Mouse (Mus musculus): ENCODE data around the gene Dhdds. TPM values are rescaled to one million over a fixed set of nuclear protein-coding genes. Genes with fewer than 3 reads are reported as not detected.

Gene Dhdds
- polyA plus RNA-seq, 1 experiment from 2014 or later: 45.1 TPM

DNA sequence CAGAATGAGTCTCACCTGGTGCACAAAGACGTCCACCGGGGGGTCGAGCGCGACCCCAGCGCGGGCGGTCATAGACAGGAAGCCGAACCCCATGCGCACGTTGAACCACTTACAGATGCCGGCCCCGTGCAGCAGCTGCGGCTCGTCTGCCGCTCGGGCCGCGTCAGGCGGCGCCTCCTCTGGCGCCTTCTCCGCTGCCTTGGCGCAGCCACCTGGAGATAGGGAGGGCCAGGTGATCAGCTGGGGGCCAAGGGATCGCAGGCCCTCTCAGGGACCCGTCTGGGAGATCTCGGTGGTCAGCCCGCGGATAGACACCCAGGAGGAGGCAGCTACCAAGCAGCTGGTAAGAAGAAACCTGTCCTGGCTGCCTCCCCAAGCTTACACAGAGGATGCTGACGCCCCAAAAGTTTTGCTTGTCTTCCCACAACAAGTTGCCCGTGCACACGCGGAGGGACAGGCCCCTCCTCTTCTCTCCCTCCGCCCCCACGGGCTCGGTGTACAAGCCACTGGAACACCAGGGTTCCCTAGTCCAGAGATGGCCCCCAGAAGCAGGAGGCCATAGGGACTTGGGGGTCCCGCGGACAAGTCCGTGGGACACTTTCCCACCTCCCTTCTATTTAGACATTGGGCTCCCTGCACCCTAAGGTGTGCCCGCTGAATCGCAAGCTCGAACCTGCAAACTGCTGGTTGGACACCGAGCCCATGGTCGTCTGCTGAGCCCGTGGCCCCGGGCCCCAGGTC lies 17.5 kb upstream of the Dhdds start:
- H3K36me3 ChIP-seq: no peaks in the 10 kb centered on the region
- no peak for ATAC-seq (ENCODE audit: insufficient number of reproducible peaks, insufficient read depth, low FRiP score, low TSS enrichment, low read depth)
- no peak overlapping the region for H3K9ac ChIP-seq
- peak overlapping the region; percentile 29 for H3K4me3 ChIP-seq
- H3K27ac ChIP-seq: no peak overlapping the region
- WGBS: under 1% methylated on average over 44 of the region's 46 CpGs
- no peaks in the 10 kb centered on the region for H3K9me3 ChIP-seq
- H3K4me1 ChIP-seq: peaks cover 24% of the 10 kb centered on the region
- peaks cover 51% of the 10 kb centered on the region for H3K27me3 ChIP-seq
- peak overlapping the region; percentile 57 for H3K4me2 ChIP-seq

DNA sequence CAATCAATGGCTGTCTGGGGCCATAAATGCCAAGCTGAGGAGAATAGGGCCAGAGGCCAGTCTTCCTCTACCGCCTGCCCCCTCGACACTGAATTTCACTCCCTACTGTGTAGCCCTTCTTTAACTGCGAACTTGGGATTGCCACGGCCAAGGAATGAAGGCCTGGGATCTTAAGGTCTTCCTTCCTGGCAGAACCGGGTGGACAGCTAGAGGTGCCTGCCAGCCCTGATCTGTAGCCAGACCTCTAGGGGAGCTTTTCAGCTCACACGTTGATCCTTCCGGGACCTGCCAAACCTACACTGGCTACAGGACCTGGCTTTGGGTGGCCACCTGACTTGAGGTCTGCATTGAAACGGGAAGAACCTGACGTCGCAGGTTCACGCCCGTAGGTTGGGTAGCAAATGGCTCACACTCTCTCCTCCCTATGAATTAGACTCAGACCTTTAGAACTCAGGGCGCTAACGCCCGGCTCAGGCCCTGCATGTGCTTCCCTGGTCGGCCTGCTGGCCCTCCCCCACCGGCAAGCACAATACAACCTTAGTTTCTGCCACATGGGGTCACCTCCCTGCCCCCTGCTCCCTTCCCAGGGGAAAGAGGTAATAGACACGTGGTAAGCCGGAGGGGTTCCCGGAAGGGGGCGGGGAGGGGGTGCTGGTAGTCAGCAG lies 16.6 kb upstream of the Dhdds start:
- H3K9ac ChIP-seq: no peak overlapping the region
- ATAC-seq (ENCODE audit: insufficient number of reproducible peaks, insufficient read depth, low FRiP score, low TSS enrichment, low read depth): no peak

DNA sequence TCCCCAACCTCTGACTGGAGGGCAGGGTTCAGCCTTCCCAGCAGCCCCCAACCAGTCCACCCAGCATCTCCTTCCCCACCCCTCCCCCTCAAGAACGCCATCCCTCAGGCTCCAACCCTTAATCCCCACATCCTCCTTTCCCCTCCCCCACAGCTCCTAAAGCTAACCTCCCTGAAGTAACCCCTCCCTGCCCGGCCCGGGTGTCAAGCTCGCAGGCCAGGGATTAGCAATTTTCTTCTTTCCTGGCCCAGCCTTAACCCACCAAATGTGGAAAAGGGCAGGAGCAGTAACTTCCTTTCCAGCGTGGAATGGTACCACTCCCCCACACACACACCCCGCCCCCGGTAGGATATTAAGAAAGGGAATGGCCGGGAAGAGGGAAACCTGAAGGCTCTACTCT lies 16.0 kb upstream of the Dhdds start:
- no peak overlapping the region for H3K27ac ChIP-seq
- peaks cover 51% of the 10 kb centered on the region for H3K27me3 ChIP-seq
- no peak overlapping the region for H3K9ac ChIP-seq
- 3% methylated on average over 8 of the region's 8 CpGs for WGBS
- ATAC-seq (ENCODE audit: insufficient number of reproducible peaks, insufficient read depth, low FRiP score, low TSS enrichment, low read depth): no peak
- H3K4me2 ChIP-seq: no peak overlapping the region
- H3K9me3 ChIP-seq: no peaks in the 10 kb centered on the region
- no peak overlapping the region for H3K4me3 ChIP-seq
- H3K4me1 ChIP-seq: peaks cover 29% of the 10 kb centered on the region
- no peaks in the 10 kb centered on the region for H3K36me3 ChIP-seq

More for the DNA sequence above, 16.6 kb upstream of the Dhdds start:
- H3K4me3 ChIP-seq: peak overlapping the region; percentile 29; the same call in 1 of the 2 replicates
- no peaks in the 10 kb centered on the region for H3K9me3 ChIP-seq
- peaks cover 51% of the 10 kb centered on the region for H3K27me3 ChIP-seq
- 2% methylated on average over 21 of the region's 21 CpGs for WGBS
- H3K4me1 ChIP-seq: peaks cover 24% of the 10 kb centered on the region
- peak overlapping the region; percentile 57 for H3K4me2 ChIP-seq
- H3K27ac ChIP-seq: no peak overlapping the region
- no peaks in the 10 kb centered on the region for H3K36me3 ChIP-seq

DNA sequence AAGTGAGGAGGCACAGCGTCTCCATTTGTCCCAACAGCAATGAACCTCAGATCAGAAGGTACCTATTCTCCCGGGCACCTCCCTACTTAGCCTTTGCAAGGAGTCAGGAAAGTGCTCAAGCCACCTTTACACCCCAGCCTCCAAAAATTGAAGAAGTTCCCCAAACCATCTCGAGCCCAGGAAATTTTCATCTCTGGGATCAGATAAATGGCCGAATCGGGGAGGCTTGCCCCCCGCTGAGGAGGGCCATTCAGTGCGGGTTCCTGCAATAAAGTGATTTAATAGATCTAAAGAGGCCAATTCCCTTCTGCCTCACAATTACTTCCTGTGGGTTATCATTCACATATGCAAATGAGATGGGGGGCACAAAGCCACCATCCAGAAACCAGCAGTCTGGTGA lies 15.5 kb upstream of the Dhdds start:
- no peak overlapping the region for H3K4me3 ChIP-seq
- H3K27ac ChIP-seq: no peak overlapping the region
- no peaks in the 10 kb centered on the region for H3K9me3 ChIP-seq
- H3K4me1 ChIP-seq: peaks cover 35% of the 10 kb centered on the region
- H3K27me3 ChIP-seq: peaks cover 51% of the 10 kb centered on the region
- H3K9ac ChIP-seq: no peak overlapping the region
- ATAC-seq (ENCODE audit: insufficient number of reproducible peaks, insufficient read depth, low FRiP score, low TSS enrichment, low read depth): no peak
- no peak overlapping the region for H3K4me2 ChIP-seq
- 9% methylated on average over 7 of the region's 7 CpGs for WGBS
- no peaks in the 10 kb centered on the region for H3K36me3 ChIP-seq

DNA sequence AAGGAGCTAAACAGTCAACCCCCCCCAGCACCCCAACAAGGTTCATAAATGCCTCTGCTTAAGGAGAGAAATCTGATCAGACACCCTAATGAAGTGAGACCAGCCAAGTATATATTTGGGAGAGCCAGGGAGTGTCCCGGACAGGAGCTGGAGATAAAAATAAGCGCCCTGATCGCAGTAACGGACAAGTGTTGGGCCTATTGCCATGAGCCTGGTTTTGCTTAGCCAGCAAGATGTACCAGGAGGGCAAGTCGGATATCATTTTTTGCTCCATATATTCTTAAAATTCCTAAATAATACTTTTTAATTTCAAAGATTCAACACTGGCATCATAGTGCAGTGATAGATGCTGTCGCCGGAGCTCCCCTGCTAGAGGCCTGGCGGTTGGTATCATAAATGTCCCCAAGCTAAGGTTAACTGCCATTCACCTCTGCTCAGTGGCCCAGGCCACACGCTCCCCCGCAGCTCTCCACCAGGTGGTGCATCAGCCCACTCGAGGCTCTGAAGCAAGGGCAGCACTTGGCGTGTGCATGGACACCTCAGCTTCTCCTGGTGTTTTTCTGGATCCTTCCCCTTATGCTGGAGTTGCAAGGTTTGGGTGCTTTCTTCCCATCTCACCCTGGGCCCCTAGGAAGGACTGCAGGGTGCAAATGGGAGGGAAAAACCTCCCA lies 12.3 kb upstream of the Dhdds start:
- WGBS: 43% methylated on average over 12 of the region's 12 CpGs

DNA sequence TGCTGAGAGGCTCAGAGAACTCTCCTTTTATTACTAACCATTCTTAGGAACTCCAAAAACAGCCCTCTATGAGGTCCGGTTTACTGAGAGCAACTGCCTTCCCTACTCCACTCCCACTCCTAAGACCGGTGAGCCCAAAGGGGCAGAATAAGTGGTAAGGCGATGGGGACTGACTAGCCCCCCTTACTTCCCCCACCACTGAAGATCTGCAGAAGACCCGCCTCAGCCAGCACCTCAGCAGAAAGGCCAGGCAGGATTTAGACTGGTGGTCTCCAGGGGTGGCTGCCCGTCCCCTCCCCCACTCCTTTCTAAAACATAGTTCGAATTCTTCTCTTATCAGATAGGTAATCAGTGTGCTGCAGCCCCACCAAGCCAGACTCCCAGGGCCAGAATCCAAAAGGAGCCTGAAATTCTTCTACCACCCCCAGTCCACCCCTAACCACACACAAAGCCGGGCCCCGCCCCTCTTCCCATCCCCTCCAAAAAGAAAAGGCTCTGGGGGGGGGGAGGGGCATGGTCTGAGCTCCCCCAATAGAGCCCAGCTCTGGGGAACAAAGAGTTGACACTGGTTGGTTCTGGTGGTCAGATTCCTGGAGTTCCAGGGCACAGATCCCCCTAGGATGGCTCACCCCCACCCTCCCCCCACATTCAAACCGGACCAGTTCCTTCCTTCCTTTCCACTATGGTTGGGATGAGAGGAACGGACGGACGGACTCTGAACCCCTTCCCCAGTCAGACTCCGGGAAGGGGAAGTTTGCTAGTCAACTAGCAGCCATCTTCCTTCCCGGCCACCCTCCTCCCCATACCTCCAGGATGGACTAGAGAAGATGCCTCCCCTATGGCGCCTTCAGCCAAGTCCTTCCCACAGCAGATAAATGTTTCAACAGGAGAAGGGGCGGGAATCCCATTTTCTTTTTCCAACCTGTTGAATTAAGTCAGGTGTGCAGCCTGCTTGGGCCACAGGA lies 11.0 kb upstream of the Dhdds start:
- H3K27ac ChIP-seq: no peak overlapping the region
- H3K27me3 ChIP-seq: peaks cover 13% of the 10 kb centered on the region
- peak overlapping the region; percentile 11; the same call in 1 of the 2 replicates for H3K4me2 ChIP-seq
- H3K9me3 ChIP-seq: no peaks in the 10 kb centered on the region
- 11% methylated on average over 16 of the region's 16 CpGs for WGBS
- H3K36me3 ChIP-seq: no peaks in the 10 kb centered on the region
- no peak overlapping the region for H3K9ac ChIP-seq
- no peak overlapping the region for H3K4me3 ChIP-seq
- ATAC-seq (ENCODE audit: insufficient number of reproducible peaks, insufficient read depth, low FRiP score, low TSS enrichment, low read depth): no peak
- H3K4me1 ChIP-seq: peaks cover 14% of the 10 kb centered on the region

More for the DNA sequence above, 12.3 kb upstream of the Dhdds start:
- Histone ChIP-seq H3K36me3 (no peaks in the 10 kb centered on the region), H3K4me3 (no peak overlapping the region), H3K4me2 (no peak overlapping the region), H3K27ac (no peak overlapping the region), H3K9ac (no peak overlapping the region), H3K4me1 (peaks cover 27% of the 10 kb centered on the region), H3K9me3 (no peaks in the 10 kb centered on the region), H3K27me3 (peaks cover 25% of the 10 kb centered on the region)
- no peak for ATAC-seq (ENCODE audit: insufficient number of reproducible peaks, insufficient read depth, low FRiP score, low TSS enrichment, low read depth)

DNA sequence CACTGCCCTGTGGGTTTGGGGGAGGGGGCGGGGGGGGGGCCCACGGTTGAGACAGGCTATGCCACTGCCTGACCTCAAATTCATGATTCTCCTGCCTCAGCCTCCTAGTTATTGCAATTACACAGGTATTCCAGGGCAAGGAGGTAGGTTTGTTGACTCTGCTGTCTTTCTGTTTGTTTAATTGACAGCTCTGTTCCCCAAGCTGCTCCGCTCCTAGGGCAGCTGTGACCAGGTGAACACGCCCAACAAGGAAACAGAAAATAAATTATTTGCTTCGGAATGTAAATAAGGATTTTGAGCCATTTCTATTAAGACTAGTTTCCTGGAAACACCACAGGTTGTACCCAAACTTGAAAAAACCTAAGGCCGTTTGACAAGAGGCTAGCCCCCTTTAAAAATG lies 9.0 kb upstream of the Dhdds start:
- no peak for ATAC-seq (ENCODE audit: insufficient number of reproducible peaks, insufficient read depth, low FRiP score, low TSS enrichment, low read depth)
- Histone ChIP-seq H3K4me1 (peaks cover 12% of the 10 kb centered on the region), H3K9me3 (no peaks in the 10 kb centered on the region)

DNA sequence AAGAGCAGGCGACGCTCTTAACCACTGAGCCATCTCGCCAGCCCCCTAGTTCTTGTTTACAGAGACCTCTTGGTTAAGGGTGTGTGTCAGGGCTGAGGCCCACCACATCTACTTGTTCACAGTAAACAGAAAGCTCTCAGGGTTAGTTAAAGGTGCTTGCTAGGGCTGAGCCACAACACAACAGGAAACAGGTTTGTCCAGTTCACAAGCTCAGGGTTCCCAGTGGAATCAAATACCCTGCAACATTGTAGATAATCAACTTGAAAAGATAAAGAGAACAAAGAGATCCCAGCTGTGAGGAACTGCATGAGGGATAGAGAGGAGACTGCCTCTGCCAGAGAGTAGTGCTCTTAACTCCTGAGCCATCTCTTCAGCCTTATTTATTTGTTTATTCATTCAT lies 6.1 kb upstream of the Dhdds start:
- WGBS: 88% methylated on average over 3 of the region's 3 CpGs
- no peaks in the 10 kb centered on the region for H3K27me3 ChIP-seq
- no peak overlapping the region for H3K4me2 ChIP-seq
- no peak overlapping the region for H3K9ac ChIP-seq
- H3K9me3 ChIP-seq: no peaks in the 10 kb centered on the region
- no peak overlapping the region for H3K27ac ChIP-seq
- no peak overlapping the region for H3K4me3 ChIP-seq
- no peak for ATAC-seq (ENCODE audit: insufficient number of reproducible peaks, insufficient read depth, low FRiP score, low TSS enrichment, low read depth)
- H3K36me3 ChIP-seq: no peaks in the 10 kb centered on the region
- H3K4me1 ChIP-seq: peaks cover 7% of the 10 kb centered on the region

More for the DNA sequence above, 9.0 kb upstream of the Dhdds start:
- Histone ChIP-seq H3K9ac (no peak overlapping the region), H3K27ac (no peak overlapping the region), H3K4me3 (no peak overlapping the region), H3K27me3 (no peaks in the 10 kb centered on the region), H3K4me2 (no peak overlapping the region), H3K36me3 (no peaks in the 10 kb centered on the region)
- 77% methylated on average over 6 of the region's 6 CpGs for WGBS

DNA sequence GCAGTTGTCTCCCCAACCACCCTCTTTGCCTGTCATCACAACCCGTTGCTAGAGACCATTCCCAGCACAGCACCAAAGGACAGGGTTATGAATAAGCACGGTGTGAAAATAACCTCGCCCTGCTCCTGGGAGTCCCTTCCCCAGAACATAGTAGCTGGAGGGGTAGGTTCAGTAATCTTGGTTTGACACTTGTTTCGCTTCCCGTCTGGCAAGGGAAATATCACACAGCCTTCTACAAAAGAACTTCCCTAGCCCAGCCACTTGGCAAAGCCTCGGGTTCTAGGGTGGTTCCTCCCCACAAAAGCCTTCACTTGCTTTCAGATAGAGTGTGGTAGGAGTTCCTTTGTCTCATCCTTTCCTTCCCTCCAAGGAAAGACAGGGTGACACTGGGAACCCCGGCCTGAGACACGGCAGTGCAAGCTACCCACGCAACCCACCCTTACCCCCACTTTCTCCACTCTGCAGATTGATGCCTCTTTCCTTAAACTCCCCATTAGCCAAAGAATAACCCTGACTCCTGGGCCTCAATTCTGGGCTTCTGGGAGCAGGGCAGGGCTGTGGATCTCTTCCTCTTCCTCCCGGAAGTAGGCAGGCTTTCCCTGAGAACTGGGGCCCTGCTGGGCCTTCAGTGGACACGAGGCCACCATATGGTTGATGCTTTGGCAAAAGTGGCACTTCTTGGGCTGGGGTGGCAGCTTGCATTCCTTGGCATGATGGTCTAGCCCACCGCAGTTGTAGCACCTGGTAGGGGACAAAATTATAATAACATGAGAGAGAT lies 5.1 kb upstream of the Dhdds start:
- no peak for ATAC-seq (ENCODE audit: insufficient number of reproducible peaks, insufficient read depth, low FRiP score, low TSS enrichment, low read depth)
- Histone ChIP-seq H3K9ac (no peak overlapping the region), H3K27me3 (no peaks in the 10 kb centered on the region), H3K4me3 (no peak overlapping the region), H3K4me2 (no peak overlapping the region), H3K27ac (no peak overlapping the region), H3K9me3 (no peaks in the 10 kb centered on the region), H3K36me3 (no peaks in the 10 kb centered on the region), H3K4me1 (no peaks in the 10 kb centered on the region)
- WGBS: 81% methylated on average over 12 of the region's 12 CpGs

DNA sequence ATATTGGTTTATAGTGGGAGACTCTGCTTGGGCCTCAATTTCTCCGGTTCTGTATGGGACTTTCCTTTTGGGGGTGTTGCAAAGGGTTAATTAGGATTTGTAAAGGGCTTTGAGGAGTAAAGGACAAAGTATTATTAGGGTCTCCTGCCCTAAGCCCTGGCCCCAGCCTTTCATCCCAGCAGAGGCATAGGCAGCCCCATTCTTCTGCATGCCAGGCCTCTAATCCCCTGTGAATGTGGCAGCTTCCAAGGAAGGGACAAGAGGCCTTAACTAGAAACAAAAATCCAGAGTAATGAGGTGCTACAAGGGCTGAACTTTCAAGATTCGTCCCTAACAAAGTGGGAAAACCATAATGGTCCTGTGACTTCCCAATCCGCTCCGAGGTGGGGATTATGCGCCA lies 2.2 kb upstream of the Dhdds start:
- Histone ChIP-seq H3K4me3 (no peak overlapping the region), H3K9me3 (no peaks in the 10 kb centered on the region), H3K4me2 (no peak overlapping the region), H3K4me1 (peaks cover 7% of the 10 kb centered on the region), H3K27ac (no peak overlapping the region), H3K27me3 (no peaks in the 10 kb centered on the region), H3K36me3 (no peaks in the 10 kb centered on the region), H3K9ac (no peak overlapping the region)
- ATAC-seq (ENCODE audit: insufficient number of reproducible peaks, insufficient read depth, low FRiP score, low TSS enrichment, low read depth): no peak
- WGBS: 43% methylated on average over 5 of the region's 5 CpGs

All from embryonic facial prominence, embryonic 13.5 days (tissue).